Mouse (Mus musculus): ENCODE data around the gene Ppp1cc. TPM values are rescaled to one million over a fixed set of nuclear protein-coding genes. Genes with fewer than 3 reads are reported as not detected.
"Not testable (repeated sequence)": the region's sequence is repeated elsewhere in the genome, so short reads cannot be mapped to it uniquely, and the experiment has no call there.

Ppp1cc gene
- polyA plus RNA-seq, 1 experiment from 2014 or later, result 104 TPM

DNA sequence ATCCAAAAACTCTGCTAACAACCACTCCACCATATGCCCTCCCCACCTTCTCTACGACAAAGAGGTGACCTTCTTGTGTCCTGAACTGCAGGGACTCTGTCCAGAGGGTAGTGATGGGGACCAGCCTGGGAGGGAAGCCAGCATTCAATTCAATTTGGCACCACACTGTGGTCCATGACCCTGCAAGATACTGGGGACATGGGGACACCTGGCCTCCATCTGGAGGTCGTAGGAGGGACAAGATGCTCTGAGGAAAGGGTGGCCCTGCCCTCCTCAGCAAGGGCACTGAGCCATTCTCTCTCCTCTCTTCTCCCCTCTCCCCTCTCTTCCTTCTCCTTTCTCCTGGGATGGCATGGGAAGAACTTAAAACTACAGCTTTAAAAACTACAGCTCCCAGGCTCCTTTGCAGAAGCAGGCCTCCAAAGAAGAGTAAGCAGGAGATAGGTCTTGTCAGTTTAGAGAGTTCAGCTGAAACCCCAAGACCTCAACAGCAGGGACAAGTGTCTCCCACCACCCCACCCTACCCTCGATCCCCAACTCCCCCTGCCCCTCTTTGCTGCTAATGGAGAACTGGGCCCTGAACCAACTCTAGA lies 22.7 kb upstream of the Ppp1cc start:
- no peak overlapping the region for H3K4me3 ChIP-seq (ENCODE audit: low read depth, low read length)
- no peak overlapping the region for H3K27ac ChIP-seq (replicated peaks)
- no peak for ATAC-seq (ENCODE audit: low FRiP score, low TSS enrichment)
- H3K4me2 ChIP-seq (replicated peaks; ENCODE audit: low read depth), result no peak overlapping the region
- no peaks in the 10 kb centered on the region for H3K36me3 ChIP-seq (ENCODE audit: control insufficient read depth, insufficient read depth, low read length)
- H3K9ac ChIP-seq (ENCODE audit: low read length), result no peak overlapping the region
- no peaks in the 10 kb centered on the region for H3K4me1 ChIP-seq (replicated peaks; ENCODE audit: control insufficient read depth, insufficient read depth)
- no peaks in the 10 kb centered on the region for H3K9me3 ChIP-seq (ENCODE audit: control insufficient read depth, low read length)
- H3K27me3 ChIP-seq (ENCODE audit: control insufficient read depth, insufficient read depth, low read length), result no peaks in the 10 kb centered on the region
- TF ChIP-seq CTCF (IDR thresholded peaks at IDR 0.05; ENCODE audit: low read depth) (no peak), EP300 (optimal IDR thresholded peaks at IDR 0.05) (no peak)
- WGBS, result 86% methylated on average over 3 of the region's 3 CpGs
- no peak for DNase-seq (ENCODE audit: low spot score)

GRCm38 (mm10) chr5:122136508-122137408 lies 21.3 kb upstream of the Ppp1cc start:
- Histone ChIP-seq H3K4me3 (ENCODE audit: low read depth, low read length) (no peak overlapping the region), H3K27me3 (ENCODE audit: control insufficient read depth, insufficient read depth, low read length) (no peaks in the 10 kb centered on the region), H3K9me3 (ENCODE audit: control insufficient read depth, low read length) (no peaks in the 10 kb centered on the region), H3K4me2 (replicated peaks; ENCODE audit: low read depth) (no peak overlapping the region), H3K36me3 (ENCODE audit: control insufficient read depth, insufficient read depth, low read length) (no peaks in the 10 kb centered on the region), H3K9ac (ENCODE audit: low read length) (no peak overlapping the region), H3K4me1 (replicated peaks; ENCODE audit: control insufficient read depth, insufficient read depth) (no peaks in the 10 kb centered on the region), H3K27ac (replicated peaks) (0 out of 2 replicates have a peak overlapping the region, but pooled peaks have one; percentile 5)
- DNase-seq (ENCODE audit: low spot score) (peak; percentile 75), ATAC-seq (ENCODE audit: low FRiP score, low TSS enrichment) (peak; percentile 61)
- WGBS, result 46% methylated on average over 14 of the region's 14 CpGs
- no peak for TF ChIP-seq CTCF (IDR thresholded peaks at IDR 0.05; ENCODE audit: low read depth)
- TF ChIP-seq EP300 (optimal IDR thresholded peaks at IDR 0.05), result no peak

DNA sequence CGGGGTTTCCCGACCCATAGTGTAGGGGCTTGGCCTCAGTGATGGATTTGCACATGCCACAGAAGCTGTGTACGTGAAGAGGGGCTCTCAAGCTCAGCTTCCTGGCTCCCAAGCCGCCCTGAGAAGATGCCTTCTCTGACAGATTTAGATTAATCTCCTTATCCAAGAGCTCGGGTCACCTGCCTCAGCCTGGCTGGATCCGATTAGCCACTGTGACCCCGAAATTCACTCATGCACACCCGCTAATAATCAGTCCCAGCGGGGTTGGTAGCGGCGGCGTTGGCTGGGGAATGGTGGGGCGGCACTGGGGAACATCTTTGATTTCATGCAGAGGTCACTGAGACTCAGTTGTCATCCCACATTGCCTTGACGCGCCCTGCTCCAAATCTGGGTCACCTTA lies 19.2 kb upstream of the Ppp1cc start:
- no peak overlapping the region for H3K4me3 ChIP-seq (ENCODE audit: low read depth, low read length)
- no peak overlapping the region for H3K27ac ChIP-seq (replicated peaks)
- no peak overlapping the region for H3K4me2 ChIP-seq (replicated peaks; ENCODE audit: low read depth)
- no peaks in the 10 kb centered on the region for H3K27me3 ChIP-seq (ENCODE audit: control insufficient read depth, insufficient read depth, low read length)
- no peak overlapping the region for H3K9ac ChIP-seq (ENCODE audit: low read length)
- WGBS, result 77% methylated on average over 15 of the region's 15 CpGs
- no peaks in the 10 kb centered on the region for H3K36me3 ChIP-seq (ENCODE audit: control insufficient read depth, insufficient read depth, low read length)
- TF ChIP-seq EP300 (optimal IDR thresholded peaks at IDR 0.05) (no peak), CTCF (IDR thresholded peaks at IDR 0.05; ENCODE audit: low read depth) (no peak)
- no peak for DNase-seq (ENCODE audit: low spot score)
- no peaks in the 10 kb centered on the region for H3K9me3 ChIP-seq (ENCODE audit: control insufficient read depth, low read length)
- no peaks in the 10 kb centered on the region for H3K4me1 ChIP-seq (replicated peaks; ENCODE audit: control insufficient read depth, insufficient read depth)
- ATAC-seq (ENCODE audit: low FRiP score, low TSS enrichment), result no peak

DNA sequence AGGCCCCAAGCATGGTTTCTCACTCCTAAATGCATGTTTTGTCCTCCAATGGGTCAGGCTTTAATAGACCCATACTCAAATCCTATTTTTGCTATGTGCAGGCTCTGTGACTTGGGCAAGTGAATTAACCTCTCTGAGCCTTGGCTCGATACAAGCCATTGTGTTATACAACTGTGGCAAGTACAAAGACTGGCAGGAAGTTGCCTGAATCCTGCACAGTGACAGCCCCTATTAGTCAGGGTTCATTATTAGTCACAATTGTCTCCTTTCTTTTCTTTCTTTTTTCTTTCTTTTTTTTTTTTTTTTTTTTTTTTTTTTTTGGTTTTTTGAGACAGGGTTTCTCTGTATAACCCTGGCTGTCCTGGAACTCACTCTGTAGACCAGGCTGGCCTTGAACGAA lies 18.3 kb upstream of the Ppp1cc start:
- not testable (repeated sequence) for H3K9me3 ChIP-seq (ENCODE audit: control insufficient read depth, low read length); H3K27ac ChIP-seq (replicated peaks); DNase-seq (ENCODE audit: low spot score); H3K4me2 ChIP-seq (replicated peaks; ENCODE audit: low read depth); H3K36me3 ChIP-seq (ENCODE audit: control insufficient read depth, insufficient read depth, low read length); H3K4me1 ChIP-seq (replicated peaks; ENCODE audit: control insufficient read depth, insufficient read depth); H3K27me3 ChIP-seq (ENCODE audit: control insufficient read depth, insufficient read depth, low read length); ATAC-seq (ENCODE audit: low FRiP score, low TSS enrichment); H3K4me3 ChIP-seq (ENCODE audit: low read depth, low read length); H3K9ac ChIP-seq (ENCODE audit: low read length)
- 81% methylated on average over 2 of the region's 2 CpGs for WGBS

- H3K27ac ChIP-seq (replicated peaks), result no peak within 1 kb of the TSS
- no peak for DNase-seq (ENCODE audit: low spot score)
- H3K4me1 ChIP-seq (replicated peaks; ENCODE audit: control insufficient read depth, insufficient read depth), result no peaks in the 10 kb centered on the region
- 90% methylated on average over 3 of the region's 3 CpGs for WGBS
- no peaks in the 10 kb centered on the region for H3K27me3 ChIP-seq (ENCODE audit: control insufficient read depth, insufficient read depth, low read length)
- H3K9me3 ChIP-seq (ENCODE audit: control insufficient read depth, low read length), result no peaks in the 10 kb centered on the region
- TF ChIP-seq EP300 (optimal IDR thresholded peaks at IDR 0.05) (no peak), CTCF (IDR thresholded peaks at IDR 0.05; ENCODE audit: low read depth) (no peak)
- no peak within 1 kb of the TSS for H3K4me3 ChIP-seq (ENCODE audit: low read depth, low read length)
- ATAC-seq (ENCODE audit: low FRiP score, low TSS enrichment), result no peak
- H3K36me3 ChIP-seq (ENCODE audit: control insufficient read depth, insufficient read depth, low read length), result no peaks in the 10 kb centered on the region
- no peak within 1 kb of the TSS for H3K9ac ChIP-seq (ENCODE audit: low read length)
- H3K4me2 ChIP-seq (replicated peaks; ENCODE audit: low read depth), result no peak within 1 kb of the TSS
Observed at GRCm38 (mm10) chr5:122140723-122141122, 17.4 kb upstream of the Ppp1cc start, which contains the start of gene Ccdc63. Gene Ccdc63, minus strand, starts transcription at chr5:122140823.
